Mouse (Mus musculus): ENCODE data around the gene Tpm1. TPM values are rescaled to one million over a fixed set of nuclear protein-coding genes. Genes with fewer than 3 reads are reported as not detected.

Gene Tpm1
- polyA plus RNA-seq, 1 experiment from 2014 or later, result 422 TPM

DNA sequence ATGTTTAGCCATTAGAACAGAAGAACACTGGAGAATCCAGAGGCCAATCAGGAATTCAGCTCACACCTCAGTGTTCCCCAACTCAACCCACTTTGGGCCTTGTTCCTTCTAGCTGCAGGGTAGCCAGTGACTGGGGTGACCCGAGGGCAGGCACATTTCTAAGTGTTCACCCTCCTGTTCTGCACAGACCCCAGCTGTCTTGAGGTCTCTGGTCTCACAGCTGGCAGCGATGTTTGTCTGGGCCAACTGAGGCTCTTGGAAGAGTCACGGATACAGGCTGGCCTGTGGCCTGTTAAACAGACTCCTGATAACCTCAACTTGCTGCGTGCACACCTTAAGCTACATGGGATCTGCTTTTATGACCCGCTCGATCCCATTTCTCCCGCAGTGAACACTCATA, 23.1 kb downstream of the Tpm1 start:
- Histone ChIP-seq H3K27ac (ENCODE audit: low read depth, low read length) (no peak overlapping the region), H3K9ac (ENCODE audit: low read depth, low read length) (no peak overlapping the region), H3K9me3 (ENCODE audit: control insufficient read depth, low read length) (no peaks in the 10 kb centered on the region), H3K27me3 (ENCODE audit: control insufficient read depth, insufficient read depth, low read length) (no peaks in the 10 kb centered on the region), H3K4me2 (replicated peaks; ENCODE audit: low read depth, low read length) (no peak overlapping the region), H3K4me3 (ENCODE audit: low read length) (no peak overlapping the region), H3K36me3 (ENCODE audit: control insufficient read depth, insufficient read depth, low read length) (peaks cover 94% of the 10 kb centered on the region), H3K4me1 (ENCODE audit: control insufficient read depth, insufficient read depth, low read length) (no peaks in the 10 kb centered on the region)
- 93% methylated on average over 7 of the region's 7 CpGs for WGBS
- ATAC-seq (ENCODE audit: low FRiP score, low TSS enrichment), result no peak

DNA sequence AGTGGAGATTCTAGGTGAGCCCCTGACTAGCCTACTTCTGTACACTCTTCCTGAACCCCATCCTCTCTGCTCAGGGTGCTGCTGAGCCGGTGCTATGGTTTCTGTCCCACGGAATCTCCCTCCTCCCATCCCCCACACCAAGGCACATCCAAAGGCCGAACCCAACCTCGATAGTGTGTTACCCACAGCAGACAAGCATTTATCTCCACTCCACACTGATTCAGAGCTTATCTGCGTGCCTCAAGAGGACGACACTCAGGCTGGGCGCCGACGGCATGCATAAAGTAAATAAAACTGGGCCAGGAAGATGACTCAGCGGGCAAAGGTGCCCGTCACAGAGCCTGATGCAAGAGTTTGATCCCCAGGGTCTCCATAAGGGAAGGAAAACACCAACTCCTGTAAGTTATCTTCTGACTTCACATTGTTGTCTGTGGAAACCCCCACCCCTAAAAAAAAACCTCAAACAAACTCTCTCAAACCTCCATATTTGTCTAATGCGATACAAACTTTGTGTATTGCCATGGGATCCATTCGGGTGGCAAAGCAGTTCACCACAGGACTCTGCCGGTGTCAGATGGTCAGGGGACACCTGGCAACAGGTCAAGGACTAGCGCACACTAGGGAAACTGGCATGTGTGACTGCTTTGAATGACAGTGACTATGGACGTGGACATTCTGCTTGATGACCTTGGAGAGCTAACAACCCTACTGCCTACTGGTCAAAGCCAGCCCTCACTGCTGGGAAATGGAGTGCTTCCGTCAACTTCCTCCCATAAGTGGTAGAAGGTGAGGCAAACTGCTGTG, 24.1 kb downstream of the Tpm1 start:
- Histone ChIP-seq H3K27ac (ENCODE audit: low read depth, low read length) (no peak overlapping the region), H3K4me3 (ENCODE audit: low read length) (no peak overlapping the region), H3K4me1 (ENCODE audit: control insufficient read depth, insufficient read depth, low read length) (no peaks in the 10 kb centered on the region), H3K36me3 (ENCODE audit: control insufficient read depth, insufficient read depth, low read length) (peaks cover 86% of the 10 kb centered on the region), H3K9me3 (ENCODE audit: control insufficient read depth, low read length) (no peaks in the 10 kb centered on the region), H3K9ac (ENCODE audit: low read depth, low read length) (no peak overlapping the region), H3K4me2 (replicated peaks; ENCODE audit: low read depth, low read length) (no peak overlapping the region), H3K27me3 (ENCODE audit: control insufficient read depth, insufficient read depth, low read length) (no peaks in the 10 kb centered on the region)
- 87% methylated on average over 17 of the region's 17 CpGs for WGBS
- no peak for ATAC-seq (ENCODE audit: low FRiP score, low TSS enrichment)

- Histone ChIP-seq H3K4me3 (ENCODE audit: low read length) (no peak overlapping the region), H3K4me2 (replicated peaks; ENCODE audit: low read depth, low read length) (no peak overlapping the region), H3K27me3 (ENCODE audit: control insufficient read depth, insufficient read depth, low read length) (no peaks in the 10 kb centered on the region), H3K36me3 (ENCODE audit: control insufficient read depth, insufficient read depth, low read length) (peaks cover 69% of the 10 kb centered on the region), H3K9ac (ENCODE audit: low read depth, low read length) (no peak overlapping the region), H3K9me3 (ENCODE audit: control insufficient read depth, low read length) (no peaks in the 10 kb centered on the region), H3K4me1 (ENCODE audit: control insufficient read depth, insufficient read depth, low read length) (no peaks in the 10 kb centered on the region), H3K27ac (ENCODE audit: low read depth, low read length) (no peak overlapping the region)
- 96% methylated on average over 9 of the region's 9 CpGs for WGBS
- ATAC-seq (ENCODE audit: low FRiP score, low TSS enrichment), result no peak
These were observed 25.8 kb downstream of the Tpm1 start for GRCm38 (mm10) chr9:67023371-67023770.

- Histone ChIP-seq H3K27me3 (ENCODE audit: control insufficient read depth, insufficient read depth, low read length) (no peaks in the 10 kb centered on the region), H3K27ac (ENCODE audit: low read depth, low read length) (no peak overlapping the region), H3K9ac (ENCODE audit: low read depth, low read length) (no peak overlapping the region), H3K9me3 (ENCODE audit: control insufficient read depth, low read length) (no peaks in the 10 kb centered on the region), H3K4me3 (ENCODE audit: low read length) (no peak overlapping the region), H3K4me1 (ENCODE audit: control insufficient read depth, insufficient read depth, low read length) (no peaks in the 10 kb centered on the region; the same call in 1 of the 2 replicates), H3K36me3 (ENCODE audit: control insufficient read depth, insufficient read depth, low read length) (peaks cover 39% of the 10 kb centered on the region), H3K4me2 (replicated peaks; ENCODE audit: low read depth, low read length) (no peak overlapping the region)
- ATAC-seq (ENCODE audit: low FRiP score, low TSS enrichment), result no peak
- 78% methylated on average over 2 of the region's 2 CpGs for WGBS
These were observed 29.1 kb downstream of the Tpm1 start for GRCm38 (mm10) chr9:67020063-67020462.

GRCm38 (mm10) chr9:67013501-67013900, 35.7 kb downstream of the Tpm1 start:
- H3K9me3 ChIP-seq (ENCODE audit: control insufficient read depth, low read length), result no peaks in the 10 kb centered on the region
- no peak overlapping the region for H3K9ac ChIP-seq (ENCODE audit: low read depth, low read length)
- no peaks in the 10 kb centered on the region for H3K36me3 ChIP-seq (ENCODE audit: control insufficient read depth, insufficient read depth, low read length)
- no peak overlapping the region for H3K4me3 ChIP-seq (ENCODE audit: low read length)
- 28% methylated on average over 2 of the region's 2 CpGs for WGBS
- H3K4me2 ChIP-seq (replicated peaks; ENCODE audit: low read depth, low read length), result no peak overlapping the region
- peaks cover 8% of the 10 kb centered on the region; the same call in 1 of the 2 replicates for H3K4me1 ChIP-seq (ENCODE audit: control insufficient read depth, insufficient read depth, low read length)
- no peak for ATAC-seq (ENCODE audit: low FRiP score, low TSS enrichment)
- no peaks in the 10 kb centered on the region for H3K27me3 ChIP-seq (ENCODE audit: control insufficient read depth, insufficient read depth, low read length)
- H3K27ac ChIP-seq (ENCODE audit: low read depth, low read length), result no peak overlapping the region

- Histone ChIP-seq H3K4me2 (replicated peaks; ENCODE audit: low read depth, low read length) (no peak overlapping the region), H3K36me3 (ENCODE audit: control insufficient read depth, insufficient read depth, low read length) (no peaks in the 10 kb centered on the region), H3K9me3 (ENCODE audit: control insufficient read depth, low read length) (no peaks in the 10 kb centered on the region), H3K9ac (ENCODE audit: low read depth, low read length) (no peak overlapping the region), H3K4me1 (ENCODE audit: control insufficient read depth, insufficient read depth, low read length) (peaks cover 9% of the 10 kb centered on the region; the same call in 1 of the 2 replicates), H3K27me3 (ENCODE audit: control insufficient read depth, insufficient read depth, low read length) (no peaks in the 10 kb centered on the region), H3K4me3 (ENCODE audit: low read length) (no peak overlapping the region), H3K27ac (ENCODE audit: low read depth, low read length) (0 out of 2 replicates have a peak overlapping the region, but pooled peaks have one; percentile 11)
- WGBS, result 28% methylated on average over 3 of the region's 3 CpGs
- ATAC-seq (ENCODE audit: low FRiP score, low TSS enrichment), result peak; percentile 62; the same call in 1 of the 2 replicates
These were observed 36.7 kb downstream of the Tpm1 start for GRCm38 (mm10) chr9:67012470-67012869.

DNA sequence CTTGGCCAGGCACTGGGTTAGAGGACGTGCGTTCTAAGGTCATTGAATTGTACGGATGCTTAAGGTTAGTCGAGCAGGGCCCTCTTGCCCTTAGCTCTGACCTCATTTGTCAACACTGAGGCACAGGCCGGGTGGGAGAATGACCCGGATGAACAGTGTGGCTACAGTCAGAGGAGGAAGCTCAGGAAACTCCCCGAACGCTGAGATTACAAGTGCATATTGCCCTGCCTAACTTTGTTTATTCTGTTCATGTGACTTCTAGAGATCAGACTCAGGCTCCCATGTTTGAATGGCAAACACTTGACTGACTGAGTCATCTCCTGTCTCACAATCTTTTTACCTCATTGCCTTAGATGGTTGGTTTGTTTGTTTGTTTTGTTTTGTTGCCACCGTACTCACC, 37.7 kb downstream of the Tpm1 start:
- H3K27ac ChIP-seq (ENCODE audit: low read depth, low read length), result no peak overlapping the region
- 52% methylated on average over 9 of the region's 9 CpGs for WGBS

DNA sequence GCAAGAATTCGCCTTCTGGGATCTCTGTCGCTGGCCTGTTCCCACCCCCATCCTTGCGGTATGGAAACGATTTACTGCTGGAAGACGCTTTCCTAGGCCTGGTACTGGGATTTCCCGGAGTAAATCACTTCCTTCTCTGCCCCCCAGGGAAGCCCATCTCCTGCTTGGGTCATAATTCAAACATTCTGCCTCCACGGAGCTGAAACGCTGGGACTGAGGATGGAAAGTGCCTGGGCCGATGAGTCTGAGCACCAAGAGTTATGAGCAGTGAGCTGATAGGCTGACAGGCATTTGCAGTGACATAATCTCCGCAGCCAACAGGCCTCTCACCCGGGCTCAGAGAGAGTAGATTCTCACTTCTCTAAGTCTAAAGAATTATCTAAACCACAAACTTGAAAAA, 40.4 kb downstream of the Tpm1 start:
- Histone ChIP-seq H3K36me3 (ENCODE audit: control insufficient read depth, insufficient read depth, low read length) (no peaks in the 10 kb centered on the region), H3K9me3 (ENCODE audit: control insufficient read depth, low read length) (no peaks in the 10 kb centered on the region), H3K4me3 (ENCODE audit: low read length) (no peak overlapping the region), H3K27ac (ENCODE audit: low read depth, low read length) (no peak overlapping the region), H3K4me2 (replicated peaks; ENCODE audit: low read depth, low read length) (no peak overlapping the region), H3K27me3 (ENCODE audit: control insufficient read depth, insufficient read depth, low read length) (no peaks in the 10 kb centered on the region), H3K4me1 (ENCODE audit: control insufficient read depth, insufficient read depth, low read length) (0 out of 2 replicates have a peak, but pooled peaks cover 9% of the 10 kb centered on the region), H3K9ac (ENCODE audit: low read depth, low read length) (no peak overlapping the region)
- no peak for ATAC-seq (ENCODE audit: low FRiP score, low TSS enrichment)
- 16% methylated on average over 11 of the region's 11 CpGs for WGBS

More for the DNA sequence above, 37.7 kb downstream of the Tpm1 start:
- no peak for ATAC-seq (ENCODE audit: low FRiP score, low TSS enrichment)
- H3K4me1 ChIP-seq (ENCODE audit: control insufficient read depth, insufficient read depth, low read length), result 0 out of 2 replicates have a peak, but pooled peaks cover 9% of the 10 kb centered on the region
- no peak overlapping the region for H3K4me2 ChIP-seq (replicated peaks; ENCODE audit: low read depth, low read length)
- H3K4me3 ChIP-seq (ENCODE audit: low read length), result no peak overlapping the region
- no peaks in the 10 kb centered on the region for H3K9me3 ChIP-seq (ENCODE audit: control insufficient read depth, low read length)
- no peaks in the 10 kb centered on the region for H3K27me3 ChIP-seq (ENCODE audit: control insufficient read depth, insufficient read depth, low read length)
- H3K9ac ChIP-seq (ENCODE audit: low read depth, low read length), result no peak overlapping the region
- no peaks in the 10 kb centered on the region for H3K36me3 ChIP-seq (ENCODE audit: control insufficient read depth, insufficient read depth, low read length)

DNA sequence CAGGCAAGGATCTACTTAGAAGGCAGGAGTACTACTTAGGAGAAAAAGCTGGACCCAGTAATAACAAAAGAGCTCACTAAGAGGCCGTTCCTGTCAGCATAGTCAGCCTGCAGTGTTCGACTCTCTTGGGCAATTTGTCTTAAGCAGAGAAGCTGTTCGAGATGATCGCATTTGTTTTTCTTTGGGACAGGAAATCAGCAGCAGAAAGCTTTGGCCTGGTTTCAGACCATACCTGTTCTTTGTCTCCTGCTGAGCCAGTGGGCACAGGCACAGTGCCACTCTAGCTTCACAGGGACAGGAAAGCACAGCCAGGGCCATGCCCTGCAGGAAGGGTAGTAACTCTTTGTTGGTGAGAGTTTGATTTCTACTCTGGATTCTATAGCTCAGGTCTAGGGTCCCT, 42.8 kb downstream of the Tpm1 start:
- 0 out of 2 replicates have a peak, but pooled peaks cover 4% of the 10 kb centered on the region for H3K4me1 ChIP-seq (ENCODE audit: control insufficient read depth, insufficient read depth, low read length)
- no peaks in the 10 kb centered on the region for H3K9me3 ChIP-seq (ENCODE audit: control insufficient read depth, low read length)
- 61% methylated on average over 4 of the region's 4 CpGs for WGBS
- no peak overlapping the region for H3K27ac ChIP-seq (ENCODE audit: low read depth, low read length)
- no peaks in the 10 kb centered on the region for H3K27me3 ChIP-seq (ENCODE audit: control insufficient read depth, insufficient read depth, low read length)
- no peak for ATAC-seq (ENCODE audit: low FRiP score, low TSS enrichment)
- H3K4me2 ChIP-seq (replicated peaks; ENCODE audit: low read depth, low read length), result no peak overlapping the region
- H3K36me3 ChIP-seq (ENCODE audit: control insufficient read depth, insufficient read depth, low read length), result no peaks in the 10 kb centered on the region
- no peak overlapping the region for H3K9ac ChIP-seq (ENCODE audit: low read depth, low read length)
- no peak overlapping the region for H3K4me3 ChIP-seq (ENCODE audit: low read length)
